Mouse (Mus musculus) midbrain, embryonic 14.5 days (tissue): Measurements from ENCODE around the gene Mcm6. TPM values are rescaled to one million over a fixed set of nuclear protein-coding genes. Genes with fewer than 3 reads are reported as not detected.

Experiments
- ATAC-seq: fragments of 200-750 bp; cut with Nextera tagmentation; 2 replicates; pipeline ENCODE4 v1.8.0; 2017; ENCODE audit warnings: moderate number of reproducible peaks, moderate library complexity; ENCODE audit not compliant: low FRiP score, low TSS enrichment
- DNase-seq: peaks from one replicate; pipeline ENCODE4 v3.0.0-alpha.2; 2015
- H3K27ac ChIP-seq: fragments of 300-500 bp; sonication (generic); replicated peaks from 2 replicates; pipeline ENCODE4 v1.5.1; 2014; ENCODE audit warnings: mild to moderate bottlenecking, low read depth, low read length, moderate library complexity
- H3K27me3 ChIP-seq: fragments of 300-500 bp; sonication (generic); 2 replicates; pipeline ENCODE4 v1.6.1; 2014; ENCODE audit warnings: low read length, control low read depth, mixed read lengths; ENCODE audit not compliant: control insufficient read depth, insufficient read depth
- H3K36me3 ChIP-seq: fragments of 300-500 bp; sonication (generic); 2 replicates; pipeline ENCODE4 v1.6.1; 2014; ENCODE audit warnings: low read length, control low read depth; ENCODE audit not compliant: control insufficient read depth, insufficient read depth
- H3K4me1 ChIP-seq: fragments of 300-500 bp; sonication (generic); 2 replicates; pipeline ENCODE4 v1.6.1; 2014; ENCODE audit warnings: mild to moderate bottlenecking, antibody characterized with exemption, low read length, control low read depth; ENCODE audit not compliant: control insufficient read depth, insufficient read depth
- H3K4me2 ChIP-seq: fragments of 300-500 bp; sonication (generic); 2 replicates; pipeline ENCODE4 v1.6.1; 2014; ENCODE audit warnings: mild to moderate bottlenecking, low read length, moderate library complexity
- H3K4me3 ChIP-seq: fragments of 300-500 bp; sonication (generic); replicated peaks from 2 replicates; pipeline ENCODE4 v1.5.1; 2014; ENCODE audit warnings: low read depth, low read length
- H3K9ac ChIP-seq: fragments of 300-500 bp; sonication (generic); replicated peaks from 2 replicates; pipeline ENCODE4 v1.6.1; 2014; ENCODE audit warnings: mild to moderate bottlenecking, low read length, moderate library complexity
- H3K9me3 ChIP-seq: fragments of 300-500 bp; sonication (generic); 2 replicates; pipeline ENCODE4 v1.6.1; 2016; ENCODE audit warnings: low read length, control low read depth, mixed read lengths; ENCODE audit not compliant: control insufficient read depth
- WGBS: fragments of 180-500 bp; shearing (Covaris S2); extraction: QIAGEN DNeasy Blood & Tissue Kit; methylation state at CpG from one replicate; pipeline ENCODE4 v1.1.7; 2014; 5-methylcytosine and 5-hydroxymethylcytosine counted together
- polyA plus RNA-seq: library from polyadenylated mRNA; unstranded; fragments of >200 nt; fragmentation: Nextera tagmentation; extraction: Ambion mirVana; gene quantifications from 2 replicates; pipeline ENCODE4 v1.2.1, GENCODE M21; 2014

Mcm6 gene
- polyA plus RNA-seq, 1 experiment from 2014 or later = 77.8 TPM

- H3K9ac ChIP-seq = no peak overlapping the region
- H3K27me3 ChIP-seq = no peaks in the 10 kb centered on the region
- no peaks in the 10 kb centered on the region for H3K4me1 ChIP-seq
- DNase-seq = peak; percentile 41
- H3K4me3 ChIP-seq = no peak overlapping the region
- WGBS = 85% methylated on average over 9 of the region's 9 CpGs
- no peaks in the 10 kb centered on the region for H3K9me3 ChIP-seq
- ATAC-seq = no peak
- H3K4me2 ChIP-seq = no peak overlapping the region
- no peak overlapping the region for H3K27ac ChIP-seq
- peaks cover 10% of the 10 kb centered on the region for H3K36me3 ChIP-seq
Measured at GRCm38 (mm10) chr1:128285136-128285535, 74.3 kb downstream of the Mcm6 start.

- no peak overlapping the region for H3K4me3 ChIP-seq
- no peak overlapping the region for H3K4me2 ChIP-seq
- ATAC-seq (no peak), DNase-seq (no peak)
- no peak overlapping the region for H3K27ac ChIP-seq
- no peaks in the 10 kb centered on the region for H3K27me3 ChIP-seq
- H3K4me1 ChIP-seq = no peaks in the 10 kb centered on the region
- peaks cover 19% of the 10 kb centered on the region for H3K36me3 ChIP-seq
- no peaks in the 10 kb centered on the region for H3K9me3 ChIP-seq
- WGBS = 86% methylated on average over 8 of the region's 8 CpGs
- H3K9ac ChIP-seq = no peak overlapping the region
Measured at GRCm38 (mm10) chr1:128284157-128284690, 75.2 kb downstream of the Mcm6 start.

- Histone ChIP-seq H3K4me1 (no peaks in the 10 kb centered on the region), H3K9ac (no peak overlapping the region), H3K27ac (no peak overlapping the region), H3K9me3 (no peaks in the 10 kb centered on the region), H3K27me3 (no peaks in the 10 kb centered on the region), H3K36me3 (peaks cover 31% of the 10 kb centered on the region), H3K4me2 (no peak overlapping the region), H3K4me3 (no peak overlapping the region)
- WGBS = 94% methylated on average over 3 of the region's 3 CpGs
- ATAC-seq (no peak), DNase-seq (no peak)
Measured at GRCm38 (mm10) chr1:128282924-128283323, 76.5 kb downstream of the Mcm6 start.

GRCm38 (mm10) chr1:128281753-128282152 lies 77.7 kb downstream of the Mcm6 start:
- DNase-seq = no peak
- H3K9me3 ChIP-seq = no peaks in the 10 kb centered on the region
- no peak overlapping the region for H3K4me3 ChIP-seq
- no peaks in the 10 kb centered on the region for H3K4me1 ChIP-seq
- H3K36me3 ChIP-seq = peaks cover 43% of the 10 kb centered on the region
- no peaks in the 10 kb centered on the region for H3K27me3 ChIP-seq
- no peak overlapping the region for H3K27ac ChIP-seq
- 96% methylated on average over 3 of the region's 3 CpGs for WGBS
- H3K4me2 ChIP-seq = no peak overlapping the region
- H3K9ac ChIP-seq = no peak overlapping the region
- no peak for ATAC-seq

Other genes with a start within 250 kb of the Mcm6 start
- 75.9 and 81.5 TPM in 2 replicates for gene Ubxn4, start 115.7 kb downstream of the Mcm6 start, polyA plus RNA-seq
- gene Lct, start 31.3 kb downstream of the Mcm6 start, polyA plus RNA-seq = 0.12 TPM in 2 replicates
- 96.7 and 111 TPM in 2 replicates for gene Dars, start 57.7 kb upstream of the Mcm6 start, polyA plus RNA-seq
- gene Cxcr4, start 232.6 kb upstream of the Mcm6 start, polyA plus RNA-seq = 10.2 and 12.3 TPM in 2 replicates